ENCODE assay signal across 7 mouse cellular contexts in genomic region chr11:57467159-57468110, GRCm38 (mm10). TPM values are rescaled to one million over a fixed set of nuclear protein-coding genes. Genes with fewer than 3 reads are reported as not detected.
DNase-seq lines count a peak whose midpoint lies in the region; ATAC-seq and TF ChIP-seq lines count a peak whose summit lies in the region.

No protein-coding gene starts in this region.

- peak; percentile 61 for DNase-seq in adipocyte (ENCODE audit: low spot score)
- peak; percentile 86 to 88 for DNase-seq in cerebellum, postnatal 10 days
- DNase-seq in frontal cortex, postnatal 25 days (ENCODE audit: low spot score in 2 of 2) = peak; percentile 45 to 58
- peak; percentile 68 to 72 for DNase-seq in left cerebral cortex, adult 2 months (ENCODE audit: extremely low spot score in 1 of 2, low spot score in 2 of 2)
- DNase-seq in right cerebral cortex, postnatal 36 days (ENCODE audit: low spot score in 2 of 2) = peak; percentile 22 to 34

- peaks cover 2% of the 10 kb centered on the region; the same call in 1 of the 2 replicates for H3K9me3 ChIP-seq in hindbrain, embryonic 16.5 days (ENCODE audit: control insufficient read depth, low read length)

- H3K27me3 ChIP-seq in hindbrain, embryonic 16.5 days (replicated peaks; ENCODE audit: control insufficient read depth, insufficient read depth, low read length) = no peaks in the 10 kb centered on the region

- TF ChIP-seq CTCF in left cerebral cortex, adult 2 months (IDR thresholded peaks at IDR 0.05) = peak; percentile 93

- no peaks in the 10 kb centered on the region for H3K36me3 ChIP-seq in hindbrain, embryonic 16.5 days (ENCODE audit: control insufficient read depth, insufficient read depth, low read length)

- no peaks in the 10 kb centered on the region for H3K4me1 ChIP-seq in hindbrain, embryonic 16.5 days (ENCODE audit: control insufficient read depth, insufficient read depth, low read depth, low read length)

- 0 out of 2 replicates have a peak overlapping the region, but pooled peaks have one; percentile 39 for H3K9ac ChIP-seq in hindbrain, embryonic 16.5 days (ENCODE audit: low read depth, low read length)

- intact Hi-C loops in left cerebral cortex, adult 2 months (cut with DNase I) = loop anchor here (5.0 to 10.0 kb wide), 4 partner anchors 155 to 1310 kb away; no protein-coding TSS in a partner anchor

- no peak overlapping the region for H3K4me3 ChIP-seq in hindbrain, embryonic 16.5 days (ENCODE audit: low read length)
- no peak overlapping the region for H3K4me3 ChIP-seq in left cerebral cortex, adult 2 months

- H3K27ac ChIP-seq in hindbrain, embryonic 16.5 days (ENCODE audit: low read depth, low read length) = no peak overlapping the region
- no peak overlapping the region for H3K27ac ChIP-seq in left cerebral cortex, adult 2 months

- H3K4me2 ChIP-seq in hindbrain, embryonic 16.5 days (ENCODE audit: low read length) = peak overlapping the region; percentile 9; the same call in 1 of the 2 replicates

- 57% methylated on average over 22 of the region's 23 CpGs for WGBS in hindbrain, embryonic 16.5 days

- peak; percentile 89 for ATAC-seq in hindbrain, embryonic 16.5 days
- ATAC-seq in megakaryocyte-erythroid progenitor cell, adult 5-6 weeks (replicated peaks; ENCODE audit: low FRiP score, low TSS enrichment, poor library complexity, severe bottlenecking) = peak; percentile 82

RNA-seq across cellular contexts. Expression of gene Fam114a2, which starts 51.0 kb away (rescaled TPM):
- 76.3 and 77.0 TPM in 2 replicates for polyA plus RNA-seq in hindbrain, embryonic 16.5 days (2015; fragmentation: Nextera tagmentation; extraction: Ambion mirVana)
- total RNA-seq in left cerebral cortex, adult 2 months (2021) = 10 to 100 TPM; 30.2 to 32.0 TPM
- 28.1 and 30.7 TPM in 2 replicates for total RNA-seq in megakaryocyte-erythroid progenitor cell, adult 5-6 weeks (2014; fragmentation: Nextera tagmentation)
- 37.5 and 39.0 TPM in 2 replicates for total RNA-seq in megakaryocyte-erythroid progenitor cell, adult 5-6 weeks (2017)

RNA-seq across cellular contexts. Expression of gene Mfap3, which starts 51.0 kb away (rescaled TPM):
- 55.8 and 61.4 TPM in 2 replicates for polyA plus RNA-seq in hindbrain, embryonic 16.5 days (2015; fragmentation: Nextera tagmentation; extraction: Ambion mirVana)
- total RNA-seq in left cerebral cortex, adult 2 months (2021) = 10 to 100 TPM; 20.4 to 24.9 TPM
- total RNA-seq in megakaryocyte-erythroid progenitor cell, adult 5-6 weeks (2014; fragmentation: Nextera tagmentation) = 11.8 and 13.9 TPM in 2 replicates
- 13.7 and 14.5 TPM in 2 replicates for total RNA-seq in megakaryocyte-erythroid progenitor cell, adult 5-6 weeks (2017)

Comparison
In these comparisons a context has a peak if more than half of its experiments do, and no peak if none do; other contexts are left out.
1. DNase-seq: peak in every context shown above with its lines; median percentile 87 in cerebellum, postnatal 10 days; 70 in left cerebral cortex, adult 2 months; 61 in adipocyte; 52 in frontal cortex, postnatal 25 days; 28 in right cerebral cortex, postnatal 36 days.